Mouse (Mus musculus) megakaryocyte, embryonic 14.5 days (primary cell): ENCODE results near the gene Nfic. TPM values are rescaled to one million over a fixed set of nuclear protein-coding genes. Genes with fewer than 3 reads are reported as not detected.

Experiments
- H3K27me3 ChIP-seq: replicated peaks from 2 replicates; pipeline ENCODE3; 2012; ENCODE audit warnings: inconsistent platforms
- H3K36me3 ChIP-seq: replicated peaks from 2 replicates; pipeline ENCODE3; 2012; ENCODE audit warnings: low read length, inconsistent platforms, mixed read lengths
- H3K4me1 ChIP-seq: 2 replicates; pipeline ENCODE4 v1.6.1; 2012; ENCODE audit warnings: inconsistent platforms
- H3K4me3 ChIP-seq: replicated peaks from 2 replicates; pipeline ENCODE3; 2012; ENCODE audit warnings: moderate library complexity, mild to moderate bottlenecking, inconsistent platforms
- H3K9me3 ChIP-seq: 2 replicates; pipeline ENCODE4 v1.6.1; 2012; ENCODE audit warnings: inconsistent platforms
- FLI1 ChIP-seq: IDR thresholded peaks from 2 replicates; pipeline ENCODE4 v1.6.1; 2012; ENCODE audit warnings: low read length, inconsistent platforms, mixed read lengths
- GATA1 ChIP-seq: IDR thresholded peaks from 3 replicates; pipeline ENCODE4 v1.6.1; 2012; ENCODE audit warnings: mixed read lengths, low read length, inconsistent platforms, borderline replicate concordance
- polyA plus RNA-seq: library from polyadenylated mRNA; stranded (reverse); fragments of >175 nt; gene quantifications from 2 replicates; pipeline ENCODE4 v1.2.3, GENCODE M21; 2012; ENCODE audit warnings: low replicate concordance; ENCODE audit not compliant: insufficient read depth

Nfic gene
- polyA plus RNA-seq, 1 experiment = 184 TPM

DNA sequence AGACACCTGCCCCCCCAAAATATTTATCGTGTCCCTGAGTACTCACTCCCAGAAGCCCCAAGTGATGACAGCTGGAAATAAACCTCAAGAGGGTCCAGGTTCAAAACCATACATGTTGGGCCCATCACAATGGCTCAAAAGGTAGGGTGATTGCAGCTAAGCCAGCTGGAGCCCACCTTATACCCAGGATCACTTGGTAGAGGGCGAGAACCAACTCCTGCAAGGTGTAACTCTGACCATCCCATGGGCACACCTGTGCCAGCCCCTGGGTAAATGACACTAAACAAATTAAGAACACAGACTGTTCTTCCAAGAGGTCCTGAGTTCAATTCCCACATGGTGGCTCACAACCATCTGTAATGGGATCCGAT, 76.3 kb downstream of the Nfic start:
- H3K36me3 ChIP-seq = peaks cover 26% of the 10 kb centered on the region
- no peak for TF ChIP-seq FLI1
- TF ChIP-seq GATA1 = no peak
- peak overlapping the region; percentile 95 for H3K4me3 ChIP-seq
- peaks cover 78% of the 10 kb centered on the region for H3K4me1 ChIP-seq
- H3K27me3 ChIP-seq = no peaks in the 10 kb centered on the region
- no peaks in the 10 kb centered on the region for H3K9me3 ChIP-seq

DNA sequence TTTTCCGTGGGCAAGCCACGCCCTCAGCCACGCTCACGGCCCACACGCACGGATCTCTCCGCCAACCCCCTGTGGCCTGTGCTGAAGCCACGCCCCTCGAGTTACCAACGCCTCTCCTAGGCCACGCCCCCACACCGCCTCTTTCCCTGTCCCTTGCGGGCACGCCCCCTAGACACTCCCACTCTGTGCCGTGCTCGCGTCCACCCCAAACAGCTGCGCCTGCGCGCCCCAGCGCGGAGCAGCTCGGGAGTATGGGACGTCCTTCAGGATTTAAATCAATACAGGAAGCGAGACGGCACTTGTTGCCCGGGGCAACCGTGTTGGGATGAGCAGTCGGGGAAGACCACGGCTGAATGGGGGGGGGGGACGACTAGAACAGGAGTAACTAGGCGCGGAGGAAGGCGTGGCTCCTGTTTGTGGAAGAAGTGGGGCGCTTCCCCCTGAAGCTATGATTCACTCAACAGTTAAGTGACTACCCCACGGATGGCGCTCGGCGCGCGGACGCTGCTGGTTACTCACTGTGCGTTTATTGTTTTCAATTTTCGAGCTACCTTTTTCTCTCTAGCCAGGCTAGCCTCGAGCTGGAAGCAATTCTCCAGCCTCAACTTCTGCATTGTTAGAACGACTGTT, 76.8 kb downstream of the Nfic start:
- Histone ChIP-seq H3K4me3 (peak overlapping the region; percentile 95), H3K27me3 (no peaks in the 10 kb centered on the region), H3K36me3 (peaks cover 31% of the 10 kb centered on the region), H3K4me1 (peaks cover 83% of the 10 kb centered on the region), H3K9me3 (no peaks in the 10 kb centered on the region)
- TF ChIP-seq FLI1 = 0 out of 2 replicates have a peak, but pooled peaks have one; percentile 21
- TF ChIP-seq GATA1 = no peak

DNA sequence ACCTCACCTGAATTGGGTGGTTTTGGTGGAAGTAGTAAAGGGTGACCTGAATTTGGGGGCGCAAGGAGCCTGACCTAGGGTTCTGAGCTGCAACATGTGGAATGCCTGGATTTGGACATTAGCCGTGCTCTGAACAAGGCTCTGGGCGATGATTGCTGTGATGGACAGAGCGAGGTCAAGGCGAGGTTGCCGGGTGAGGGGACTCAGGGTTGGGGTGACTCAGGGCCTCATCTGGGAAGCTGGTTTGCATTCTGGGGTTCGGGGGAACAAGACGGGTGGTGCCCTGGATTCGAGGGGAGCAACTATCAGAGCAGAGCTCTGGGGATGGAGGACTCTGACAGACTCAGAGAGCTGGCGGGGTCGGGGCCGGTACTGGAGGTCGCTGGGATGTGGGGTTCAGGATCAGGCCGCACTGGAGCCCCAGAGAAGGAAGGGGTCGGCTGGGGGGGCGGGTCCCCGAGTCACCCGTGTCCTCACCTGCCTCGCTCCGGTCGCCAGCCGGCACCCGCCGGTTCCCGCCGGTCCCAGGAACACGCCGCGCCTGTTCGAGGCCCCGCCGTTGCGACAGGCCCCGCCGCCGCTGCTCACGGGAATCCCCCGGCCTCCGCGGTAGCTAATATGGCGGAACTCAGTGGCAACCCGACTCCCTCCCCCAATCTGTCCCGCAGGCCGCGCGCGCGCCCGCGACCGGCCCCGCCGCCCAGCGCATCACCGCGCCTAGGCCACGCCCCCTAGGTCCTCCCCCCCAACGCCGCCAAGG, 77.5 kb downstream of the Nfic start, which contains the start of gene Fzr1:
TSS of gene Fzr1 (minus strand) at position 724 of the 760 bp plus-strand sequence.
- peak within 1 kb of the TSS; percentile 95 for H3K4me3 ChIP-seq
- no peak for TF ChIP-seq FLI1
- no peak for TF ChIP-seq GATA1
- no peaks in the 10 kb centered on the region for H3K9me3 ChIP-seq

DNA sequence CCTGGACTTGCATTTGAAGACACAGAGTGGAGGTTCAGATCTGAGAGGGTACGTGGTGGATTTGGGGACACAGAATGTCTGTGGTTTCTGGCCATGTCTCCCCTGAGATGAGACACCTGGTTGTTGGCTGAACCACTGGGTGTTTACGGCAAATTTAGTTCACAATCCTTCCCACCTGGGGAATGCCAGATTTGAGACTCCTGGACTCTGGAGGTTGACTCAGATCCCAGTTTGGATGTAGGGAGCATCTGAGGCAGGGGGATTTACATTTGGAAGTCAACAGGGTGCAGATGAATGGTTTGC, 78.1 kb downstream of the Nfic start:
- Histone ChIP-seq H3K4me3 (peak overlapping the region; percentile 95), H3K4me1 (peaks cover 87% of the 10 kb centered on the region), H3K9me3 (no peaks in the 10 kb centered on the region), H3K36me3 (peaks cover 44% of the 10 kb centered on the region), H3K27me3 (no peaks in the 10 kb centered on the region)
- TF ChIP-seq FLI1 (no peak), GATA1 (no peak)

More for the DNA sequence above, 77.5 kb downstream of the Nfic start, which contains the start of gene Fzr1:
- Histone ChIP-seq H3K27me3 (no peaks in the 10 kb centered on the region), H3K4me1 (peaks cover 87% of the 10 kb centered on the region), H3K36me3 (peaks cover 38% of the 10 kb centered on the region)

DNA sequence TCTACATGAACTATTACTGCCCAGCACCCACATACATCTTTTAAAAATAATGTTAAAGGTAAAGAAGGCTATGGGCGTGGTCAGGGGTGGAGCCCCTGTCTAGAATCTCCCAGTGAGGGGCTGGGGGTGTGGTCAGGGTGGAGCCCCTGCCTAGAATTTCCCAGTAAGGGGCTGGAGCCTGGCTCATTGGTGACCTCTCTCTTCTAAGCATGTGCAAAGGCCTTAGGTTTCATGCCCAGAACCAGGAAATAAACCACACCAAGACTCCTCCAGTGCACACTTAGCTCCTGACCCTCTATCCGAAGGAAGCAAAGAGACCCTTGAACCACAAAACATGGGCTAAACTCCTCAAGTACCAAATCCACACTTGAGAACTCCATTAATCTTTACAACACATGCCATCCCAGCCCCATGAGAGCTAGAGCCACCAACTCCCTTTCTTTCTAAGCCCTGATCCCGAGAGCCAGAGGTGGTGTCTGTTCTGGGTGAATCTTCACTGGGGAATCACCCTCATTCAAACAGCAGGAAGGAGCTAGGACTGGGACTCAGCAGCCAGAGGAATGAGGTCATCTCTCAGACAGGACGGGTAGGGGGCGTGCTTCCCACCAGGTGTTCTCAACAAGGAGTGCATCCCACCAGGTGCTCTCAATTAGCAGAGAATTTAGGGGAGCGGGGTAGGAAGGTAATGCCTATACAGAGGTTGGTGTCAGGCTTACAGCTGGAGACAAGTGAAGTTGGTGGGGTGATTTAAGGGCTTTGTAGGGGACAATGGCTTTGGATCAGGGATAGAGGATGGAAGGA, 78.7 kb downstream of the Nfic start:
- Histone ChIP-seq H3K4me3 (peak overlapping the region; percentile 95), H3K27me3 (no peaks in the 10 kb centered on the region), H3K36me3 (peaks cover 50% of the 10 kb centered on the region), H3K4me1 (peaks cover 87% of the 10 kb centered on the region), H3K9me3 (no peaks in the 10 kb centered on the region)
- no peak for TF ChIP-seq GATA1
- TF ChIP-seq FLI1 = no peak

DNA sequence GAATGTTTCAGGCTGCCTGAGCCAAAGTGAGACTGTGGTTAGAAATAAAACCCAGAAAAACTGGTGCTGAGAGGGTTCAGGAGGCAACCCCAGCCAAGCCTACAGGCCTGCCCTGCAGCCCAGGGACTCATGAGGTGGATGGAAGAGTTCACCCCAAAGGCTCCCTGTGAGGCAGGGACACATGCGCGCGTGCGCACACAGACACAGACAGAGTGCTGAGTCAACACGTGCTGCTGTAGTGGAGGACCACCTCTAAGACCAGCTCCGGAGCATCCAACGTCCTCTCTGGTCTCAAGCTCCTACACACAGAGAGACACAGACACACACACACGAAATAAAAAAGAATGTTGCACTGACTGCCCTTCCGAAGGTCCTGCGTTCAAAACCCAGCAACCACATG, 80.1 kb downstream of the Nfic start:
- H3K27me3 ChIP-seq = no peaks in the 10 kb centered on the region
- TF ChIP-seq GATA1 (no peak), FLI1 (no peak)
- H3K4me1 ChIP-seq = peaks cover 73% of the 10 kb centered on the region
- peak overlapping the region; percentile 42 for H3K4me3 ChIP-seq
- peaks cover 64% of the 10 kb centered on the region for H3K36me3 ChIP-seq
- no peaks in the 10 kb centered on the region for H3K9me3 ChIP-seq

DNA sequence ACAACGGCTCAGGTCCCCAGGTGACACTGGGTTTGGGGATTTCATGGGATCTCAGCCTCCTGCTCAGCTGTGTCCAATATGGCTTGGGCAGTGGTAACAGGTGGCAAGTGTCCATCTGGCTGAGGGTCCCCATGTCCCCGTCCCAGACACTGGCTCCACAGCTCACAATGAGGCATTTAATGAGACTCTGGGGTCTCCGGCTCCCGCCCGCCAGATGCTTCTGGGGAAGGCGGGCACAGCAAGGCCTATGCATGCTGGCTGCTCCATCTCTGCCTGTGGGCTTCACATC, 88.3 kb downstream of the Nfic start:
- Histone ChIP-seq H3K4me3 (no peak overlapping the region), H3K36me3 (peaks cover 100% of the 10 kb centered on the region), H3K27me3 (no peaks in the 10 kb centered on the region), H3K9me3 (no peaks in the 10 kb centered on the region), H3K4me1 (peaks cover 73% of the 10 kb centered on the region)
- no peak for TF ChIP-seq GATA1
- TF ChIP-seq FLI1 = no peak

DNA sequence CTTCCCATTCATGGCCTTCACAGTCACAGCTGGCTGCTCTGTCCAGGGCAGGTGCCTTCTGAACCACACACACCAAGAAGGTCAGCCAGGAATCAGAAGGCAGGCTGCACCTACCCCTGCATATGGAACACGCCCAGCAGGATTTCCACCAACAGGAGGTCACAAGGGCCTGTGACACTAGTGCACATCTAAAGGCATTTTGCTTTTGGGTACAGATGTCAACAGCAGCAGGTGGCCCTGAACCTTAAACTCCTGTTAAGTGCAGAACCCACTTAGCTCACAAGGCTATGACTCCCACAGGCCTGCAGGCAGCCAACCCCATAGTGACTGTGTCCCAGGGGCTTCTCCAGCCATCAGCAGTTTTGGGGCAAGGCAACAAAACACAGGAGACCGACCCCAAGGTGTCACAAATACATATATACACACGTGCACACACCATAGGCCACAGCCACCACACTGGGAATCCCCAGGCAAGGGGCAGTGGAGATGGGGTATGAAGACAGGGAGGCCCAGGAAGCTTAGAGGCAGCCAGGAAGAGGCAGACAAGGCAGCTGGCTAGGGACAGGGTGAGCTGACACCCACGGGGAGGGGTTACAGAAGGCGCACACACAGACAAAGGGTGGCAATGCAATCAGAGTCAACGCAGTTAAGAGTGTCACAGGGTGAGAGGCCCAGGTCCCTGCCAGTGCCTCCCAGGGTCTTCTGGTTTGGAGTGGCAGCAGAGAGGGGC, 88.8 kb downstream of the Nfic start:
- Histone ChIP-seq H3K27me3 (no peaks in the 10 kb centered on the region), H3K4me1 (peaks cover 74% of the 10 kb centered on the region), H3K36me3 (peaks cover 100% of the 10 kb centered on the region), H3K9me3 (no peaks in the 10 kb centered on the region), H3K4me3 (peak overlapping the region; percentile 38)
- TF ChIP-seq FLI1 (no peak), GATA1 (no peak)

DNA sequence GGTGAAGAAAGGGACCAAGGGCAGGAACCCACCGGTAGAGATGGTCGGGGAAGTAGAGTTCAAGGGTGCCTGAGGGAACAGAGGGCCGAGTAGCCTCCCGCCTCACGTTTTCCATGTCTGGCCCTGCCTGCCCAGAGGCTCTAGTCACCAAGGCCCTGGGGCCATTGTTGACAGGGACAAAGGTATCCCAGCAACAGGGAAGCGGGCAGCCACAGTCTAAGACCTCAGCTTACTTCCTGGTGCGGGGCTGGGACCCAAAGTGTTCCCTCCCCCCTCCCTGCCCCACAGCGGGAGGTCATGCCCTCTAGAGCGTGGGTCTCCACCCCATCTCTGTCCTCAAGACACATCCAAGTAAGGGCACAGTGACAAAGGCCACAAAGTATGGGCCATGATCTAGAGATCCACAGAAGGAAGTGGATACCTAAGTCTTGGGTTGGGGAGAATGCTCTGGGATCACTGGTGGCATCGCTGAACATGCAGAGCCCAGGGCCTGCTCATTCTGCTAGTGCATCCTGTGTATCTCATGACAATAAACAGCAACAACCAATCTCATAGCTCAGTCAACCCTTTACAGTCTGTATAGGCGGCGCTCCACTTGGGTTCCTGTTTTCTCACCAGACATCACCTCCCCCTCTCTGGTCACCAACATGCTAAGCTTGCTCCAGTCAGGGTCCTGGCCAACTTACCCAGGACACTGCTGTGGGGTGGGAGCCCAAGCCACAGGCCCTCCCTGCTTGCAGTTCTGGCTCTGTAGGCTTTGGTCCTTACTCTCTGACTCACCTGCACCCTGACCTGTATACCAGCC, 89.6 kb downstream of the Nfic start, which contains the start of gene 4930404N11Rik:
TSS of gene 4930404N11Rik (minus strand) at position 145 of the 805 bp plus-strand sequence.
- Histone ChIP-seq H3K36me3 (peaks cover 100% of the 10 kb centered on the region), H3K4me3 (peak within 1 kb of the TSS; percentile 4), H3K4me1 (peaks cover 81% of the 10 kb centered on the region), H3K9me3 (no peaks in the 10 kb centered on the region), H3K27me3 (no peaks in the 10 kb centered on the region)
- no peak for TF ChIP-seq FLI1
- TF ChIP-seq GATA1 = no peak
